Mouse (Mus musculus): Measurements from ENCODE around the gene Gm5155. TPM values are rescaled to one million over a fixed set of nuclear protein-coding genes. Genes with fewer than 3 reads are reported as not detected.
"Not testable (repeated sequence)": the region's sequence is repeated elsewhere in the genome, so short reads cannot be mapped to it uniquely, and the experiment has no call there.

Gm5155 gene
- polyA plus RNA-seq (2015; fragmentation: Nextera tagmentation; extraction: Ambion mirVana) = not detected in 2 replicates

DNA sequence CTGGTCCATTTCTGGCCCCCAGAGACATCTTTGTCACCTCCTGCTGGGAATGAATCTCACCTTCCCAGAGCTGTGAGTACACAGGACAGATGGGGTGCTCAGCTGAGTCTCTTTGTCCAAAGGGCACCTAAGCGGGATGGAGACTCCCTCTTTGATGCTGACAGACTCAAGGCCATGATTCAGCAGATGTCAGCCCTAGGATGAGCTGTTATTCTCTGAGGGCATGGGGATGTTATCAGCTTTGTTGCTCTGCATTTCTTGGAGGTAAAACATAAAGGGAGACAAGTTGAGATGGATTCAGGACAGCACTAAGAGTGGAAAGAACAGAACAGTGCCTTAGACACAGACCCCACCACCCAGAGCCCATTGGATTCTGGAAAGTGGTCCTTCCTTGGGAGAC lies at the start of gene Gm5155:
Gene Gm5155 (plus strand): TSS at position 301 of the 400 bp plus-strand sequence.
- Histone ChIP-seq H3K4me2 (ENCODE audit: low read depth, low read length) (no peak within 1 kb of the TSS), H3K4me1 (ENCODE audit: control insufficient read depth, insufficient read depth, low read length) (no peaks in the 10 kb centered on the region), H3K27me3 (ENCODE audit: control insufficient read depth, insufficient read depth, low read length) (no peaks in the 10 kb centered on the region), H3K4me3 (replicated peaks; ENCODE audit: low read length) (no peak within 1 kb of the TSS), H3K9ac (ENCODE audit: low read length) (no peak within 1 kb of the TSS), H3K9me3 (replicated peaks; ENCODE audit: control insufficient read depth, low read length) (peaks cover 12% of the 10 kb centered on the region; the same call in 1 of the 2 replicates), H3K27ac (ENCODE audit: low read length) (no peak within 1 kb of the TSS), H3K36me3 (ENCODE audit: control insufficient read depth, insufficient read depth, low read length) (no peaks in the 10 kb centered on the region)
- ATAC-seq (ENCODE audit: insufficient read depth, low FRiP score) = no peak
- WGBS = 74% methylated on average over 1 of the region's 1 CpGs

DNA sequence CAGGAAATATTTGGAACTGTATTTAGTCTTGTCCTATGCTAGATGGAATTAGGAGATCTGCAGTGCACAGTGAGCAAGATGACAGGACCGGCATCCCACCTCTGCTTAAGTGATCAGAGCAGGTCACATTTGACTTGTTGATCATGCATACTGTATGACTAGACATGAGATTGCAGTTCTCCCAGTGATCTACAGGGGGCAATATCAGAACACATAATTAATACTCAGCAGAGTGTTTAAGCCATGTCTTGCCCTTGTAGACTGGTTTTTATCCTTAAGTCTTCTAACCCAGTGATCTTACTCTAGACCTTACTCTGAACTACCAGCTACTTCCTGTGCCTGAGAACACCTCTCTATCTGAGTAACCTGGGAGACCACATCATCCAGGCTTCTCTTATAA lies 791 bp upstream of the Gm5155 start:
- WGBS = 98% methylated on average over 1 of the region's 1 CpGs
- H3K9ac ChIP-seq (ENCODE audit: low read length) = no peak overlapping the region
- no peak overlapping the region for H3K4me2 ChIP-seq (ENCODE audit: low read depth, low read length)
- no peaks in the 10 kb centered on the region for H3K4me1 ChIP-seq (ENCODE audit: control insufficient read depth, insufficient read depth, low read length)
- H3K4me3 ChIP-seq (replicated peaks; ENCODE audit: low read length) = no peak overlapping the region
- H3K27ac ChIP-seq (ENCODE audit: low read length) = no peak overlapping the region
- no peak for ATAC-seq (ENCODE audit: insufficient read depth, low FRiP score)
- peaks cover 12% of the 10 kb centered on the region; the same call in 1 of the 2 replicates for H3K9me3 ChIP-seq (replicated peaks; ENCODE audit: control insufficient read depth, low read length)
- H3K27me3 ChIP-seq (ENCODE audit: control insufficient read depth, insufficient read depth, low read length) = no peaks in the 10 kb centered on the region
- no peaks in the 10 kb centered on the region for H3K36me3 ChIP-seq (ENCODE audit: control insufficient read depth, insufficient read depth, low read length)

DNA sequence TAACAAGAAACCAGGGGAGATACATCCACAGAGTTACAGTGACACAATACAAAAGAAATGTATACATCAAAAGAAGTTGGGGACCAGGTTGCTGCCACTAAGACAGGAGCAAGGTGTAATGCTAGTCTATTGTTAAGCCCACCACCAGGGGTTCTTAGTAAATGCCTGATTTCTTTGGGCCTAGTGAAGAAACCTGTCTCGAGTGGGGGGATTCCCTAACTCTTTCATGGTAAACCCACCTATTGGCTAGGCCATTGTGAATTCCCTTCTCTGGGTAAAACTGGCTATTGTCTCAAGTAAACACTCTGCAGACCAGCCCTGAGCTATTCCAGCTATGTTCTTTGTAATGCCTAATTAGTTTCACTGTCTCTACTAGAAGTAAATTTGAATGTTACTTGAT lies 23.8 kb downstream of the Gm5155 start:
- WGBS = 80% methylated on average over 1 of the region's 1 CpGs
- not testable (repeated sequence) for H3K4me1 ChIP-seq (ENCODE audit: control insufficient read depth, insufficient read depth, low read length); H3K27ac ChIP-seq (ENCODE audit: low read length); H3K36me3 ChIP-seq (ENCODE audit: control insufficient read depth, insufficient read depth, low read length); H3K27me3 ChIP-seq (ENCODE audit: control insufficient read depth, insufficient read depth, low read length); H3K9me3 ChIP-seq (replicated peaks; ENCODE audit: control insufficient read depth, low read length); H3K4me2 ChIP-seq (ENCODE audit: low read depth, low read length); H3K4me3 ChIP-seq (replicated peaks; ENCODE audit: low read length); H3K9ac ChIP-seq (ENCODE audit: low read length); ATAC-seq (ENCODE audit: insufficient read depth, low FRiP score)

DNA sequence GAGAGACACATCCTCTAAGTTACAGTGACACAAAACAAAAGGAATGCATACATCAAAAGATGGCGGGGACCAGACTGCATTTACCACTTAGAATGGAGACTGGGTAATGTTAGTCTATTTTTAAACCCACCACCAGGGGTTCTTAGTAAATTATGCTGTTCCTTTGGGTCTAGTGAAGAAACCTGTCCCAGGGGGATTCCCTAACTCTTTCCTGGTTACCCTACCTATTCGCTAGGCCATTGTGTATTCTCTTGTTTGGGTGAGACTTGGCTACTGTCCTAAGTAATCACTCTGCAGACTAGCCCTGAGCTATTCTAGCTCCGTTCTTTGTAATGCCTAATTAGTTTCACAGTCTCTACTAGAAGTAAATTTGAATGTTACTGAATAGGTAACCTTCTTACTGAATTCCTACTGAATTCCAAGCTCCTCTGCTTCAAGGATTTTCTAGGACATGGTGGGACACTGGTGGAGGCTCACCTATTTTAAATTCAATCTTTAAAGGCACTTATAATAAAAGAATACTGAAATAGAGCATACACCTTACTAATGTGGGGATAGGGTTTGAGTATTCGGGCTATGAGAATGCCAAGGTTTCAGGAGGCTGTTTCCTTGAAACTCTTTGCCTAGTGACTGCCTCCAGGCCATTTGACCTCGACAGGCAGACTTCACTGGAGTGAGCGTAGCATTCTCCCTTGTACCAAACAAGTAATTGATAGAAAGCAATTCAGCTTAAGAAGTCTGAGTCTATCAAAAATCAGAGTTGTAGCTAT lies 31.8 kb downstream of the Gm5155 start:
- no peak for ATAC-seq (ENCODE audit: insufficient read depth, low FRiP score)
- H3K9ac ChIP-seq (ENCODE audit: low read length) = no peak overlapping the region
- H3K27ac ChIP-seq (ENCODE audit: low read length) = no peak overlapping the region
- H3K9me3 ChIP-seq (replicated peaks; ENCODE audit: control insufficient read depth, low read length) = peaks cover 4% of the 10 kb centered on the region
- no peak overlapping the region for H3K4me2 ChIP-seq (ENCODE audit: low read depth, low read length)
- H3K36me3 ChIP-seq (ENCODE audit: control insufficient read depth, insufficient read depth, low read length) = no peaks in the 10 kb centered on the region
- 72% methylated on average over 6 of the region's 6 CpGs for WGBS
- H3K27me3 ChIP-seq (ENCODE audit: control insufficient read depth, insufficient read depth, low read length) = no peaks in the 10 kb centered on the region
- no peak overlapping the region for H3K4me3 ChIP-seq (replicated peaks; ENCODE audit: low read length)
- H3K4me1 ChIP-seq (ENCODE audit: control insufficient read depth, insufficient read depth, low read length) = no peaks in the 10 kb centered on the region

Other genes with a start within 250 kb of the Gm5155 start
- not detected in 2 replicates for gene Ceacam5, start 158.5 kb upstream of the Gm5155 start, polyA plus RNA-seq (2015; fragmentation: Nextera tagmentation; extraction: Ambion mirVana)
- not detected in 2 replicates for gene Ceacam14, start 59.1 kb upstream of the Gm5155 start, polyA plus RNA-seq (2015; fragmentation: Nextera tagmentation; extraction: Ambion mirVana)
- gene Ceacam11, start 100.4 kb downstream of the Gm5155 start, polyA plus RNA-seq (2015; fragmentation: Nextera tagmentation; extraction: Ambion mirVana) = not detected in 2 replicates
- not detected in 2 replicates for gene Ceacam13, start 138.1 kb downstream of the Gm5155 start, polyA plus RNA-seq (2015; fragmentation: Nextera tagmentation; extraction: Ambion mirVana)
- not detected in 2 replicates for gene Ceacam12, start 194.2 kb downstream of the Gm5155 start, polyA plus RNA-seq (2015; fragmentation: Nextera tagmentation; extraction: Ambion mirVana)

Measured in stomach, embryonic 16.5 days (tissue).